Mouse (Mus musculus) limb, embryonic 12.5 days (tissue): ENCODE results near the gene Gpr15. TPM values are rescaled to one million over a fixed set of nuclear protein-coding genes. Genes with fewer than 3 reads are reported as not detected.

Source experiments
- ATAC-seq: fragments of 200-750 bp; cut with Nextera tagmentation; 2 replicates; pipeline ENCODE4 v1.8.0; 2017; ENCODE audit warnings: low read depth, moderate TSS enrichment; ENCODE audit not compliant: insufficient number of reproducible peaks, insufficient read depth, low FRiP score, low TSS enrichment
- H3K27ac ChIP-seq: fragments of 300-500 bp; sonication (generic); 2 replicates; pipeline ENCODE4 v1.5.1; 2016; ENCODE audit warnings: mild to moderate bottlenecking, moderate library complexity
- H3K27me3 ChIP-seq: fragments of 300-500 bp; sonication (generic); 2 replicates; pipeline ENCODE4 v1.6.1; 2016; ENCODE audit warnings: mild to moderate bottlenecking, moderate library complexity
- H3K36me3 ChIP-seq: fragments of 300-500 bp; sonication (generic); 2 replicates; pipeline ENCODE4 v1.6.1; 2016; ENCODE audit warnings: mild to moderate bottlenecking, moderate library complexity
- H3K4me1 ChIP-seq: fragments of 300-500 bp; sonication (generic); replicated peaks from 2 replicates; pipeline ENCODE4 v1.6.1; 2016
- H3K4me2 ChIP-seq: fragments of 300-500 bp; sonication (generic); 2 replicates; pipeline ENCODE4 v1.6.1; 2016; ENCODE audit warnings: mild to moderate bottlenecking, moderate library complexity
- H3K4me3 ChIP-seq: fragments of 300-500 bp; sonication (generic); replicated peaks from 2 replicates; pipeline ENCODE4 v1.5.1; 2016; ENCODE audit warnings: mild to moderate bottlenecking
- H3K9ac ChIP-seq: fragments of 300-500 bp; sonication (generic); replicated peaks from 2 replicates; pipeline ENCODE4 v1.6.1; 2016; ENCODE audit warnings: mild to moderate bottlenecking, moderate library complexity
- H3K9me3 ChIP-seq: fragments of 300-500 bp; sonication (generic); 2 replicates; pipeline ENCODE4 v1.6.1; 2016; ENCODE audit warnings: mild to moderate bottlenecking, moderate library complexity
- whole genome bisulfite sequencing: fragments of 180-500 bp; shearing (Covaris S2); methylation state at CpG from one replicate; pipeline ENCODE4 v1.1.7; 2016; 5-methylcytosine and 5-hydroxymethylcytosine counted together
- polyA plus RNA-seq: library from polyadenylated mRNA; unstranded; fragments of >200 nt; fragmentation: Nextera tagmentation; extraction: Ambion mirVana; gene quantifications from 2 replicates; pipeline ENCODE4 v1.2.1, GENCODE M21; 2016

Gene Gpr15
- polyA plus RNA-seq, 1 experiment from 2014 or later, result not detected

- Histone ChIP-seq H3K4me1 (no peaks in the 10 kb centered on the region), H3K27me3 (no peaks in the 10 kb centered on the region), H3K9me3 (no peaks in the 10 kb centered on the region), H3K27ac (no peak overlapping the region), H3K36me3 (peaks cover 13% of the 10 kb centered on the region), H3K4me2 (no peak overlapping the region), H3K9ac (no peak overlapping the region), H3K4me3 (no peak overlapping the region)
- no peak for ATAC-seq
- WGBS, result 78% methylated on average over 7 of the region's 7 CpGs
These were observed 36.0 kb downstream of the Gpr15 start for GRCm38 (mm10) chr16:58682870-58683269.

GRCm38 (mm10) chr16:58682046-58682445, 36.8 kb downstream of the Gpr15 start:
- Histone ChIP-seq H3K27ac (no peak overlapping the region), H3K4me3 (no peak overlapping the region), H3K9me3 (no peaks in the 10 kb centered on the region), H3K27me3 (no peaks in the 10 kb centered on the region), H3K9ac (no peak overlapping the region), H3K4me2 (no peak overlapping the region), H3K4me1 (no peaks in the 10 kb centered on the region), H3K36me3 (peaks cover 21% of the 10 kb centered on the region)
- no peak for ATAC-seq
- 94% methylated on average over 6 of the region's 6 CpGs for WGBS

- peaks cover 49% of the 10 kb centered on the region for H3K36me3 ChIP-seq
- no peak overlapping the region for H3K4me2 ChIP-seq
- H3K4me3 ChIP-seq, result no peak overlapping the region
- H3K27ac ChIP-seq, result no peak overlapping the region
- no peaks in the 10 kb centered on the region for H3K4me1 ChIP-seq
- H3K9ac ChIP-seq, result no peak overlapping the region
- no peak for ATAC-seq
- 83% methylated on average over 7 of the region's 7 CpGs for WGBS
- no peaks in the 10 kb centered on the region for H3K27me3 ChIP-seq
- H3K9me3 ChIP-seq, result no peaks in the 10 kb centered on the region
These were observed 40.2 kb downstream of the Gpr15 start for GRCm38 (mm10) chr16:58678660-58679059.

- Histone ChIP-seq H3K4me1 (no peaks in the 10 kb centered on the region), H3K9ac (no peak overlapping the region), H3K27me3 (no peaks in the 10 kb centered on the region), H3K9me3 (no peaks in the 10 kb centered on the region), H3K4me2 (no peak overlapping the region), H3K27ac (no peak overlapping the region), H3K4me3 (no peak overlapping the region), H3K36me3 (peaks cover 57% of the 10 kb centered on the region)
- no peak for ATAC-seq
- WGBS, result 84% methylated on average over 5 of the region's 5 CpGs
These were observed 41.4 kb downstream of the Gpr15 start for GRCm38 (mm10) chr16:58677491-58677890.

GRCm38 (mm10) chr16:58676633-58677032, 42.2 kb downstream of the Gpr15 start:
- H3K4me3 ChIP-seq, result no peak overlapping the region
- no peaks in the 10 kb centered on the region for H3K27me3 ChIP-seq
- ATAC-seq, result no peak
- H3K4me2 ChIP-seq, result no peak overlapping the region
- no peak overlapping the region for H3K9ac ChIP-seq
- H3K27ac ChIP-seq, result no peak overlapping the region
- no peaks in the 10 kb centered on the region for H3K9me3 ChIP-seq
- WGBS, result 90% methylated on average over 3 of the region's 3 CpGs
- peaks cover 57% of the 10 kb centered on the region for H3K36me3 ChIP-seq
- no peaks in the 10 kb centered on the region for H3K4me1 ChIP-seq

GRCm38 (mm10) chr16:58676156-58676555, 42.7 kb downstream of the Gpr15 start:
- Histone ChIP-seq H3K9me3 (no peaks in the 10 kb centered on the region), H3K36me3 (peaks cover 57% of the 10 kb centered on the region), H3K4me3 (no peak overlapping the region), H3K27ac (no peak overlapping the region), H3K4me2 (no peak overlapping the region), H3K27me3 (no peaks in the 10 kb centered on the region), H3K9ac (no peak overlapping the region), H3K4me1 (peaks cover 4% of the 10 kb centered on the region)
- WGBS, result 88% methylated on average over 7 of the region's 7 CpGs
- no peak for ATAC-seq

GRCm38 (mm10) chr16:58675256-58675655, 43.6 kb downstream of the Gpr15 start:
- Histone ChIP-seq H3K9me3 (no peaks in the 10 kb centered on the region), H3K4me3 (no peak overlapping the region), H3K9ac (no peak overlapping the region), H3K4me2 (no peak overlapping the region), H3K4me1 (peaks cover 7% of the 10 kb centered on the region), H3K27me3 (no peaks in the 10 kb centered on the region), H3K36me3 (peaks cover 51% of the 10 kb centered on the region), H3K27ac (no peak overlapping the region)
- ATAC-seq, result no peak
- 95% methylated on average over 13 of the region's 13 CpGs for WGBS

GRCm38 (mm10) chr16:58673811-58674410, 45.0 kb downstream of the Gpr15 start:
- no peak overlapping the region for H3K4me3 ChIP-seq
- H3K36me3 ChIP-seq, result peaks cover 51% of the 10 kb centered on the region
- ATAC-seq, result no peak
- H3K4me2 ChIP-seq, result no peak overlapping the region
- no peaks in the 10 kb centered on the region for H3K9me3 ChIP-seq
- peaks cover 7% of the 10 kb centered on the region for H3K4me1 ChIP-seq
- 93% methylated on average over 15 of the region's 15 CpGs for WGBS
- H3K9ac ChIP-seq, result no peak overlapping the region
- no peak overlapping the region for H3K27ac ChIP-seq
- no peaks in the 10 kb centered on the region for H3K27me3 ChIP-seq

- no peak overlapping the region for H3K4me3 ChIP-seq
- peaks cover 7% of the 10 kb centered on the region for H3K4me1 ChIP-seq
- H3K36me3 ChIP-seq, result peaks cover 39% of the 10 kb centered on the region
- no peak for ATAC-seq
- no peaks in the 10 kb centered on the region for H3K27me3 ChIP-seq
- H3K4me2 ChIP-seq, result no peak overlapping the region
- no peak overlapping the region for H3K9ac ChIP-seq
- WGBS, result 93% methylated on average over 13 of the region's 13 CpGs
- H3K9me3 ChIP-seq, result no peaks in the 10 kb centered on the region
- H3K27ac ChIP-seq, result no peak overlapping the region
These were observed 46.5 kb downstream of the Gpr15 start for GRCm38 (mm10) chr16:58672396-58672795.

GRCm38 (mm10) chr16:58671212-58671985, 47.5 kb downstream of the Gpr15 start:
- Histone ChIP-seq H3K27ac (no peak overlapping the region), H3K9ac (no peak overlapping the region), H3K36me3 (peaks cover 32% of the 10 kb centered on the region), H3K4me3 (peak overlapping the region; percentile 97), H3K4me2 (peak overlapping the region; percentile 71), H3K4me1 (peaks cover 7% of the 10 kb centered on the region), H3K27me3 (no peaks in the 10 kb centered on the region), H3K9me3 (no peaks in the 10 kb centered on the region)
- ATAC-seq, result no peak
- 72% methylated on average over 8 of the region's 8 CpGs for WGBS

- Histone ChIP-seq H3K9me3 (no peaks in the 10 kb centered on the region), H3K4me1 (peaks cover 7% of the 10 kb centered on the region), H3K27me3 (no peaks in the 10 kb centered on the region), H3K36me3 (peaks cover 25% of the 10 kb centered on the region), H3K9ac (peak overlapping the region; percentile 84), H3K4me2 (peak overlapping the region; percentile 71), H3K4me3 (peak overlapping the region; percentile 97), H3K27ac (peak overlapping the region; percentile 87)
- WGBS, result 0% methylated on average over 25 of the region's 25 CpGs
- ATAC-seq, result peak; percentile 21; the same call in 1 of the 2 replicates
These were observed 48.2 kb downstream of the Gpr15 start for GRCm38 (mm10) chr16:58670643-58671042.
